Mouse (Mus musculus) brain, embryonic 14.5 days (tissue): ENCODE data around the gene Sox2.

Experiments used
- CTCF ChIP-seq: fragments of 200-500 bp; IDR thresholded peaks from 2 replicates; pipeline ENCODE4 v1.5.1; 2012; ENCODE audit warnings: inconsistent platforms, mild to moderate bottlenecking, moderate library complexity, borderline replicate concordance; ENCODE audit not compliant: insufficient read depth, insufficient read length; ENCODE audit errors: extremely low read depth
- POLR2A ChIP-seq: fragments of 200-500 bp; IDR thresholded peaks from 2 replicates; pipeline ENCODE4 v1.6.1; 2012; ENCODE audit warnings: mild to moderate bottlenecking, inconsistent platforms, borderline replicate concordance; ENCODE audit not compliant: poor library complexity, insufficient read depth, insufficient read length, severe bottlenecking; ENCODE audit errors: extremely low read depth

DNA sequence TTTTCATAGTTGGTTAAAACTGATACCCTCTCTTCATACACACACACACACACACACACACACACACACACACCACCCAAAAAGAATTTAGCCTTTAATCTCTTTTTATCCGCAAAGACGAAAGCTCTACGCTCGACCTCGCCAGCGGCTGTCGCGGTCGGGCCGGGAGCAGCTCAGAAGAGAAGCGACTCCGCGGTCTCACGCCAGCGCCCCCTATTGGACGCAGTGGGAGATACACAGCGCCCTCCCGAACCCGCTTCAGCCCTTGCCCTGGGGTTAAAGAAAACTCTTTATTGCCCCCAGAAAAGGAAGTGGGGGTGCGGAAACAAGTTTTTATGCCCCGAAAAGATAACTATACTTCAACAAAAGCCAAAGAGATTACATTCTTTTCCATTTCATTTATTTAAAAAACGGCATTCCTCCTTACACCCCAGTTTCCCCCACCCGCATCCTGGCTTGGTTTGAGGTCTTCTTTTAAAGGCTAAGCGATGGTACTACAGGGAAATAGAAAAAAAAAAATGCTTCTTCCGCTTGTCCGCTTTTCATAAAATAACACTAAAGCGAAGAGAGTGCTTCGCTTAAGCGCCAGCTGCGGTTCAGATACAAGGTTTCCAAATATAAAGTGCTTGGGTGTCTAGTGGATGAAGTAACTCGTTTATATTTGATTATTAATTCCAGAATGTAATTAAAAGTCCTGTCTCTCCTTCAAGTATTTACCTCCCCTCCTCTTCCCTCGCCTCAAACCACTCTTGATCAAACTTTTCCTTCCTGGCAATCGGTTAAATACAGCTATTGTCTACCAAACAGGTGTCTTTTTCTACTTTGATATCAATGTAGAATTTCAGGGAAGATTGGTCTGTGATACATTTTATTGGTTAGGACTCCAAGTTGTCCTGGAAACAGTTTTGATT, 9.3 kb upstream of the Sox2 start:
- TF ChIP-seq CTCF (peak; percentile 91), POLR2A (no peak)
